Mouse (Mus musculus) brain, embryonic 14.5 days (tissue): ENCODE measurements around the gene Ccdc73. TPM values are rescaled to one million over a fixed set of nuclear protein-coding genes. Genes with fewer than 3 reads are reported as not detected.
"Not testable (repeated sequence)": the region's sequence is repeated elsewhere in the genome, so short reads cannot be mapped to it uniquely, and the experiment has no call there.

ENCODE experiments used
- DNase-seq: peaks from one replicate; pipeline ENCODE4 v3.0.0-alpha.2; 2011; ENCODE audit warnings: low read depth
- CTCF ChIP-seq: fragments of 200-500 bp; IDR thresholded peaks from 2 replicates; pipeline ENCODE4 v1.5.1; 2012; ENCODE audit warnings: inconsistent platforms, mild to moderate bottlenecking, moderate library complexity, borderline replicate concordance; ENCODE audit not compliant: insufficient read depth, insufficient read length; ENCODE audit errors: extremely low read depth
- POLR2A ChIP-seq: fragments of 200-500 bp; IDR thresholded peaks from 2 replicates; pipeline ENCODE4 v1.6.1; 2012; ENCODE audit warnings: mild to moderate bottlenecking, inconsistent platforms, borderline replicate concordance; ENCODE audit not compliant: poor library complexity, insufficient read depth, insufficient read length, severe bottlenecking; ENCODE audit errors: extremely low read depth
- polyA plus RNA-seq: library from polyadenylated mRNA; depleted of rRNA; stranded (reverse); fragments of >200 nt; gene quantifications from 2 replicates; pipeline ENCODE4 v1.2.3, GENCODE M21; 2012

The Ccdc73 gene
- polyA plus RNA-seq, 1 experiment, result 3.4 TPM

DNA sequence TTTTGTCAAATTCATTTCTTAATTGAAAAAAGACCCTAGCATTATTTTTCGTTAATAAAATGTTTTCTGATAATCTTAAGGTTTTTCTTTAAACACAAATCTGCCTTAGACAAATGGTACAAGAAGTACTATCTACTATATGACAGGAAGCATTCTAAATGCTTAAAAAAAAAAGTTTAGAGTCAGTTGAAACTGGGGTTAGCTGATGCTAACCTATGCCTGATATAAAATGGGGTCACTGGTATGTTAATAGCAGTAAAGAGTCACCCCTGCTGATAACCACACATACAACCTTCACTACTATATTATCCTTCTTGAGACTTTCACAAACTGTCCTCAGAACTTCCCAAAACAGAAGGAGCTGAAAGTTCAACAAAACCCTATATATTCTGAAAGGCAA, 151.9 kb downstream of the Ccdc73 start:
- DNase-seq, result no peak
- TF ChIP-seq POLR2A (no peak), CTCF (no peak)

- TF ChIP-seq CTCF (no peak), POLR2A (no peak)
- no peak for DNase-seq
Observed at GRCm38 (mm10) chr2:105021256-105021655, 153.7 kb downstream of the Ccdc73 start.

GRCm38 (mm10) chr2:105021836-105022235, 154.2 kb downstream of the Ccdc73 start:
- DNase-seq, result no peak
- TF ChIP-seq POLR2A (no peak), CTCF (no peak)

- TF ChIP-seq CTCF, result no peak
- TF ChIP-seq POLR2A, result no peak
- no peak for DNase-seq
Observed at GRCm38 (mm10) chr2:105023031-105023615, 155.5 kb downstream of the Ccdc73 start.

- no peak for TF ChIP-seq CTCF
- no peak for TF ChIP-seq POLR2A
- DNase-seq, result no peak
Observed at GRCm38 (mm10) chr2:105023815-105024214, 156.2 kb downstream of the Ccdc73 start.

DNA sequence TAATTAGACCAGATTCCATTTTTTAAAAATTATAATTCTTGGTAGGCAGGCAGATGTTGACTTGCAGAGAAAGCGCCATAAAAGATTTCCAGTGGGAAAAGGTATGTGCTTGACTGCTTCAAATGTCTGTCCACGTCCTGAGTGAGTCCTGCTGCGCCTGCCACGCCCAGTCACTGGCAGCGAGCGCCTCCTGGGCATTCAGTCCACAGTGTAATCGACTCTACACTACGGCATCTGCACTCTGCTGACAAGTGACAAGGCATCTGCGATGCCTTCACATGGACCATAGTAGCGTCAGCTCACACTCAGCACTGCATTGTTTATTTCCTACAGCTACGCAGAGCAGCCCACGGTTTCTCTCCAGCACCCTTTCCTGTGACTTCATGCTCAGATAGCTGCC, 158.0 kb downstream of the Ccdc73 start:
- not testable (repeated sequence) for DNase-seq

- no peak for DNase-seq
- TF ChIP-seq POLR2A (no peak), CTCF (no peak)
Observed at GRCm38 (mm10) chr2:105026950-105027695, 159.5 kb downstream of the Ccdc73 start.

DNA sequence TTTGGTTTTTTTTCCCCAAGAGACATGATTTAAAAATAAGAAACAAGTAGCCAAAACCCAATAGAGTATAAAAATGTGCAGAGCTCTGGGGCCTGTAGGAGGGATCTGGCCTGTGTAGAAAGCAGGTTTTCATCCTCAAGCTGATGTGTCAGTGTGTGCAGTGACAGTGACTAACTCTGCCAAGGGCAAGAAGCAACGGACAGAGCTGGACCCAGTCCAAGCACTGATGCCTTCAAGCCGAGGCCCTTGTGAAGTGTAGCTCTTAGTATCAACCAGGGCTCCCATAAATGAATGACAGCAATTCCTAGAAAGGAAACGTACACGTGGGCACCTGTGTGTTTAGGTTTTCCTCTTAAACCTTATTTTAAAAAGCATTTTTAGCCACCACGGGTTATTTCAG, 161.2 kb downstream of the Ccdc73 start:
- DNase-seq, result no peak
- no peak for TF ChIP-seq POLR2A

GRCm38 (mm10) chr2:105030505-105030904, 162.9 kb downstream of the Ccdc73 start:
- no peak for DNase-seq

GRCm38 (mm10) chr2:105034084-105034483, 166.5 kb downstream of the Ccdc73 start:
- DNase-seq, result peak; percentile 56
- TF ChIP-seq POLR2A, result no peak
- no peak for TF ChIP-seq CTCF

More at GRCm38 (mm10) chr2:105030505-105030904, 162.9 kb downstream of the Ccdc73 start:
- TF ChIP-seq CTCF (no peak), POLR2A (no peak)

- TF ChIP-seq POLR2A, result no peak
- TF ChIP-seq CTCF, result no peak
- DNase-seq, result peak; percentile 26
Observed at GRCm38 (mm10) chr2:105035985-105036384, 168.4 kb downstream of the Ccdc73 start.

DNA sequence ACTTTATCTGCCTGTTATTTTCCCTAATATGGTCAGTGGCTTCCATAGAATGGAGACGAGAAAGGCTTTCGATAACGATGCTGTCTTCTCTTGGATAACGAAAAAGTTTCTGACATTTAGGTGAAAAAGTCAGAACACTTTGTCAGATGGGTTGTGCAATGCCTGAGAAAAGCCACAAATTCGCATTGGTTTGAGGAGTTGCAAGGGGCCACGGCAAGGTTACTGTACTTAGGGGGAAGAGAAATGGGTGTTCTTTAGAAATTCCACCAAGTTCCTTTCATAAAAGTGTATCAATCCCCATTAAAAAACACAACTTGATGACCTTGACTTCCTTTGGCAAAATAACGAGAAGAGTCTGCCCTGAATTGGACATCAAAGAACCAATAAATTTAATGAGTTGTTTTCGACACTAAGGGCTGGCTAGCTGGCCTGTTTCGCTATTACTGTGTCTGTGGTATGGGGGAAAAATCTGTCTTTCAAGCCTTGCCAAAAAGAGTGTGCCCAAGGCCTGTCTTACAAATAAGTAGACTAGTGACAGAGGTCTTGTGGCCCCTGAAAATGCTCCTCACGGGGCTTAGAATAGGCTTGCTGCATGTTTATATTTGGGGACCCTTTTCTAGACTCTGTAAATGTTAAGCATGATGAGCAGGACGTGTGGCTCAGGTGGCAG, 168.9 kb downstream of the Ccdc73 start:
- TF ChIP-seq POLR2A, result no peak
- no peak for TF ChIP-seq CTCF
- DNase-seq, result peak; percentile 59
